Mouse (Mus musculus): ENCODE measurements around the gene Retreg1. TPM values are rescaled to one million over a fixed set of nuclear protein-coding genes. Genes with fewer than 3 reads are reported as not detected.

Retreg1 gene
- polyA plus RNA-seq, 1 experiment from 2014 or later: 4.2 TPM

DNA sequence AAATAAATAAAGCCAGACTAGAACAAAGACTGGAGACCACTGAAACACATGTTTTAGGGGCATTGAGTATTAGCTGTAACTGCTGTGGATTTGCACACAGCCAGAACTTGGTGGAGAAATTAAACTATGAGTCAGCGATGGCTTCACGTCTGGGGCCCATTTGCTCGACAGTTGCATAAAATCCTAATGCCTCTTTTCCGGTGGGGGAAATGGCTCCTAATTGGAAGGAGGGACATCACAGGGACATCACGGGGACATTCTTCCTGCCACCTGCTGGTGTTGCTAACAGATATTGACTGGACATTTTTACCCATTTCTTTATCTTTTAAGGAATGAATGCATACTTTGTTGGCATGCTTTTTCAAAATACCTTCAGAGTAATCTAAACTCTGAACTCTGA is 26.1 kb downstream of the Retreg1 start:
- no peak for DNase-seq (ENCODE audit: low spot score, missing footprints)
- Histone ChIP-seq H3K36me3 (ENCODE audit: control insufficient read depth, insufficient read depth, low read length) (no peaks in the 10 kb centered on the region), H3K9ac (ENCODE audit: low read length) (no peak overlapping the region), H3K27ac (ENCODE audit: low read depth, low read length) (no peak overlapping the region), H3K4me2 (no peak overlapping the region), H3K27me3 (ENCODE audit: control insufficient read depth, insufficient read depth, low read length) (no peaks in the 10 kb centered on the region), H3K4me3 (ENCODE audit: low read depth, low read length) (no peak overlapping the region), H3K4me1 (ENCODE audit: control insufficient read depth, insufficient read depth, low read length) (no peaks in the 10 kb centered on the region), H3K9me3 (ENCODE audit: control insufficient read depth, low read length) (no peaks in the 10 kb centered on the region)
- WGBS: 75% methylated on average over 5 of the region's 5 CpGs
- ATAC-seq (ENCODE audit: low FRiP score): no peak

DNA sequence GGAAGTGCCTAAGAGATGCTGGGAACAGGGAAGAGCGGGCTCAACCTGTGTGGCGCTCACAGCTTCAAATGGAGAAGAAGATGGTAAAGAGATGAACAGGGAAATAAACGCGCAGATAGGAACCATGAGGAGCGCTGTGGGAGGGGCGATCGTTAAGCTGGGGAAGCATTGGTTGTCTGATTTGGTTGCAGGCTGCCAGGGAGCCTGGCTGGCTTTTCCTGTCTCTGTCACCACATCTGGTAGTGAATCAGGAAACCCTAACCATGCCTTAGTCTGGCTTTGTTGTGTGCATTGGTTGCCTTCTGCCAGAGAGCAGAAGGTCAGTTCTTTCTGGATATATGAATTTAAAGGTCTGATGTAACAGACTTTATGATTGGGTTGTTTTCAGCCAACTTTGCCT is 28.5 kb downstream of the Retreg1 start:
- Histone ChIP-seq H3K9ac (ENCODE audit: low read length) (no peak overlapping the region), H3K4me1 (ENCODE audit: control insufficient read depth, insufficient read depth, low read length) (no peaks in the 10 kb centered on the region), H3K36me3 (ENCODE audit: control insufficient read depth, insufficient read depth, low read length) (no peaks in the 10 kb centered on the region), H3K27me3 (ENCODE audit: control insufficient read depth, insufficient read depth, low read length) (no peaks in the 10 kb centered on the region), H3K9me3 (ENCODE audit: control insufficient read depth, low read length) (no peaks in the 10 kb centered on the region), H3K4me3 (ENCODE audit: low read depth, low read length) (no peak overlapping the region), H3K4me2 (no peak overlapping the region), H3K27ac (ENCODE audit: low read depth, low read length) (no peak overlapping the region)
- 95% methylated on average over 7 of the region's 7 CpGs for WGBS
- no peak for DNase-seq (ENCODE audit: low spot score, missing footprints)
- ATAC-seq (ENCODE audit: low FRiP score): no peak

DNA sequence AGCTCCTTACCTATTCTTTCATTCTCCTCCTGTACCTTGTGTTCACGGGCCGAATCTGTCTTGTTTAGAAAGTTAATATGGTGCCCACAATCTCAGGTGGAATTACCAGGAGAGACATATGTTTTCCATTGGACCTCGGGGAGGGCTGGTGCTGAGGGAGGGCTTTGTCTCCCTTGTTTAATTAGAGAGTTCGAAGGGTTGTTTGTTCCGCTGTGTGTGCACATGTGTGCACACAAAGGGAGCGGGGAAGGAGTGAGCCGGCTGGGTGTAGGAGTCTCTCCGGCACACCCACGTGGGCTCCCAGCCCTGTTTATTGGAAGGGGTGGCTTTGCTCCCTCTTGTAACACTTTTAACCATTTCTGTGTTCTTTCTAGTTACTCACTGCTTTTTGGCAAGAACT is 29.1 kb downstream of the Retreg1 start:
- Histone ChIP-seq H3K4me3 (ENCODE audit: low read depth, low read length) (no peak overlapping the region), H3K36me3 (ENCODE audit: control insufficient read depth, insufficient read depth, low read length) (no peaks in the 10 kb centered on the region), H3K27ac (ENCODE audit: low read depth, low read length) (no peak overlapping the region), H3K9me3 (ENCODE audit: control insufficient read depth, low read length) (no peaks in the 10 kb centered on the region), H3K27me3 (ENCODE audit: control insufficient read depth, insufficient read depth, low read length) (no peaks in the 10 kb centered on the region), H3K4me2 (no peak overlapping the region), H3K9ac (ENCODE audit: low read length) (no peak overlapping the region), H3K4me1 (ENCODE audit: control insufficient read depth, insufficient read depth, low read length) (peaks cover 5% of the 10 kb centered on the region; the same call in 1 of the 2 replicates)
- ATAC-seq (ENCODE audit: low FRiP score) (no peak), DNase-seq (ENCODE audit: low spot score, missing footprints) (no peak)
- 72% methylated on average over 9 of the region's 9 CpGs for WGBS

DNA sequence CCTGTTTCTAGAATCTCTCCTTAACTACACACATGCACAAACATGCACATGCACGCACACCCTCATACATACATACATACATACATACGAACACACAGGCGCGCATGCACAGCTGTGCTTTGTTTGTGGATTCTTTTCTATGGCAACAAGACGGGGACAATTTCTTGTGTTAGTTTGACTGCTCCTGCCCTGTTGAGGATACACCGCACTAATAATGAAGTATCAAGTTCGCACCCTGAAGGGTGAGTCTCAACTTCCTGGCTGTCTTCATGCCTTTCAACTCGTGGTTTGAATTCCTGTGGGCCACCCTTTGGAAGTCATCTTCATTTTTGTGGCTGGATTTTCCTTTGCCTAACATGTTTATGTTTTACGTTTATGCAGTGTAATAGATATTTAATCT is 29.7 kb downstream of the Retreg1 start:
- Histone ChIP-seq H3K4me2 (no peak overlapping the region), H3K9me3 (ENCODE audit: control insufficient read depth, low read length) (no peaks in the 10 kb centered on the region), H3K9ac (ENCODE audit: low read length) (no peak overlapping the region), H3K4me1 (ENCODE audit: control insufficient read depth, insufficient read depth, low read length) (peaks cover 7% of the 10 kb centered on the region), H3K4me3 (ENCODE audit: low read depth, low read length) (no peak overlapping the region), H3K27ac (ENCODE audit: low read depth, low read length) (no peak overlapping the region), H3K27me3 (ENCODE audit: control insufficient read depth, insufficient read depth, low read length) (no peaks in the 10 kb centered on the region), H3K36me3 (ENCODE audit: control insufficient read depth, insufficient read depth, low read length) (no peaks in the 10 kb centered on the region)
- ATAC-seq (ENCODE audit: low FRiP score): no peak
- 87% methylated on average over 9 of the region's 9 CpGs for WGBS
- DNase-seq (ENCODE audit: low spot score, missing footprints): no peak

DNA sequence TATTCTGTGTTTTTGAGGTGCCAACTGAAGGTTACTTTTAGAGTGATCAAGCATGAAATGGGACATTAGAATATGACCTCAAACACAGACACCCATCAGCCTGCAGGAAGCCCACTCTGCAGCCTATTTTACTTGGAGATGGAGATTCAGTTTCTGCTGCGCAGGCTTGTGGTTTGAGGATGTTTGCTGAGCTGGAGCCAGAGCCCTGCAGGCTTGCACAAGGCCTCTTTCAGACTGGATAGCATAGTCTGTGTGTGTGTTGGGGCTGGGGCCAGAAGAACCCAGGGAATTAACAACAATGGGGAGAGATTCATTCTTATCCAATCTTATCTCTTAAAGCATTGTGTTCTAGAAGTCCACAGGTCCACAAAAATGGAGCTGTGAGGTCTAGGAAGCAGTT is 30.6 kb downstream of the Retreg1 start:
- no peak overlapping the region for H3K4me3 ChIP-seq (ENCODE audit: low read depth, low read length)
- H3K36me3 ChIP-seq (ENCODE audit: control insufficient read depth, insufficient read depth, low read length): no peaks in the 10 kb centered on the region
- no peaks in the 10 kb centered on the region for H3K27me3 ChIP-seq (ENCODE audit: control insufficient read depth, insufficient read depth, low read length)
- WGBS: 85% methylated on average over 1 of the region's 1 CpGs
- H3K27ac ChIP-seq (ENCODE audit: low read depth, low read length): no peak overlapping the region
- H3K9me3 ChIP-seq (ENCODE audit: control insufficient read depth, low read length): no peaks in the 10 kb centered on the region
- H3K4me1 ChIP-seq (ENCODE audit: control insufficient read depth, insufficient read depth, low read length): peaks cover 10% of the 10 kb centered on the region
- DNase-seq (ENCODE audit: low spot score, missing footprints) (no peak), ATAC-seq (ENCODE audit: low FRiP score) (no peak)
- H3K9ac ChIP-seq (ENCODE audit: low read length): no peak overlapping the region
- H3K4me2 ChIP-seq: no peak overlapping the region

DNA sequence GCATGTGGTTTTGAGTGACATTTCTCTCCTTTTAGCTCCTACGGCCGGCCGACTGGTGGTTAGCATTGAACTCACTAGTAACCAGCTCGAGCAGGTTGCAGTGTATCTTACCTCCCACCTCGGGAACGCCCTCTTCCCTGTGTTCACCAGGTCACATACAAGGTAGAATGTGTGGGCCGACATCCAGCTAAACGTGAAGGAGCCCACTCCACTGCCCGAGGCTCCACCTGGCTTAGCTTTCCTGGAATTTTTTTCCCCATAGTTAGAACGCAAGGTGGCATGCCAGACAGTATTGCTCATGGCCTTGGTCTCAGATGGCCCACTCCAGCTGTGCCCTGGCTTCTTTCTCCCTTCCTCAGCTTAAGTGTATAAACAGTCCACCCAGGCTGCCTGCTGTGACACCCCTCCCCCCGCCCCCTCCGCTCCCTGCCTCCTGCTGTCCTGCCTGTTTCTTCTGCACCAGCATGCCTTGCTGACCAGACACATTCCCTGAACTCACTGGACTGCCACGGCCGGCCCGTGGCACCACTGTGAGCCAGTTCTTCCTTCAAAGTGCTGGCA is 33.7 kb downstream of the Retreg1 start:
- H3K4me3 ChIP-seq (ENCODE audit: low read depth, low read length): no peak overlapping the region
- H3K27me3 ChIP-seq (ENCODE audit: control insufficient read depth, insufficient read depth, low read length): no peaks in the 10 kb centered on the region
- WGBS: 53% methylated on average over 15 of the region's 15 CpGs
- peaks cover 10% of the 10 kb centered on the region for H3K4me1 ChIP-seq (ENCODE audit: control insufficient read depth, insufficient read depth, low read length)
- no peak overlapping the region for H3K9ac ChIP-seq (ENCODE audit: low read length)
- no peak overlapping the region for H3K4me2 ChIP-seq
- H3K27ac ChIP-seq (ENCODE audit: low read depth, low read length): no peak overlapping the region
- ATAC-seq (ENCODE audit: low FRiP score): peak; percentile 47; the same call in 1 of the 2 replicates
- H3K9me3 ChIP-seq (ENCODE audit: control insufficient read depth, low read length): no peaks in the 10 kb centered on the region
- no peak for DNase-seq (ENCODE audit: low spot score, missing footprints)
- H3K36me3 ChIP-seq (ENCODE audit: control insufficient read depth, insufficient read depth, low read length): no peaks in the 10 kb centered on the region

DNA sequence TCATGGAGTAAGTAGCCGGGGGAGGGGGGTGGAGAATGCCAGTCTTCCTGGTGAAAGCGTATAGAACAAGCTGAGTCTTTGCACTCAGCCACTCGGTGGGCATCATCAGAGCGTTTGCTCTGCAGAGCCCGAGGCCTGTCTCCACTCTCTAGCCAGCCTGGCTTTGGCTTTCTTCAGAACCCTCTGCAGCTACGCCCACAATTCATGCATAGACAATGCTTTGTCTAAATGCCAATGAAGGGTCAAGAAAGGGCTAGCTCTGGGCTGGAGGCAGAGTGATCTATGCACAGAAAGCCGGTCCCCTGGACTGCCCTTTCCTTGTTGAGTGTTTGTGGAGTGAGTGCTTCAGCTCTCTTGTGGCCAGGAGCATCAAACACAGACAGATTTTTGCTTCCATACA is 34.8 kb downstream of the Retreg1 start:
- Histone ChIP-seq H3K9me3 (ENCODE audit: control insufficient read depth, low read length) (no peaks in the 10 kb centered on the region), H3K27me3 (ENCODE audit: control insufficient read depth, insufficient read depth, low read length) (no peaks in the 10 kb centered on the region), H3K27ac (ENCODE audit: low read depth, low read length) (no peak overlapping the region), H3K4me3 (ENCODE audit: low read depth, low read length) (no peak overlapping the region), H3K9ac (ENCODE audit: low read length) (no peak overlapping the region), H3K36me3 (ENCODE audit: control insufficient read depth, insufficient read depth, low read length) (no peaks in the 10 kb centered on the region), H3K4me1 (ENCODE audit: control insufficient read depth, insufficient read depth, low read length) (peaks cover 10% of the 10 kb centered on the region), H3K4me2 (no peak overlapping the region)
- DNase-seq (ENCODE audit: low spot score, missing footprints) (no peak), ATAC-seq (ENCODE audit: low FRiP score) (0 out of 2 replicates have a peak, but pooled peaks have one; percentile 33)
- WGBS: 29% methylated on average over 7 of the region's 7 CpGs

DNA sequence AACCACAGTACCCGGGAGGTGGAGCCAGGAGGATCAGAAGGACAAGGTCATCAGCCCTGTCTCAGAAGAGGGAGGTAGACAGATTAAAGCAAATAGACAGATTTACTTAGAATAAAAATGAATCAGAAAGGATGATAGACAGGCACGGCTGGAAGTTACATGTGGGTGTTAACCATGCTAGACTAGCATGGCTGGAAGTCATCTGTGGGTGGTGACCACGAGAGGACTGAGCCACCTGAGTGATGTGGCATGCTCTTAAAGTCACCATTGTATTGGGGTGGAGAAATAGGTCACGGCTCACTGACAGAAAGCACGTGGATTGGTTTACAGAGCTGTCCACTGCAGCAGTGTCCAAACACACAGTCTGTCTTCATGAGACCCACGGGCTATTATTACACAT is 36.2 kb downstream of the Retreg1 start:
- H3K4me1 ChIP-seq (ENCODE audit: control insufficient read depth, insufficient read depth, low read length): peaks cover 10% of the 10 kb centered on the region
- H3K9ac ChIP-seq (ENCODE audit: low read length): no peak overlapping the region
- no peaks in the 10 kb centered on the region for H3K27me3 ChIP-seq (ENCODE audit: control insufficient read depth, insufficient read depth, low read length)
- no peak overlapping the region for H3K27ac ChIP-seq (ENCODE audit: low read depth, low read length)
- ATAC-seq (ENCODE audit: low FRiP score): no peak
- WGBS: 90% methylated on average over 6 of the region's 6 CpGs
- no peak overlapping the region for H3K4me2 ChIP-seq
- H3K9me3 ChIP-seq (ENCODE audit: control insufficient read depth, low read length): no peaks in the 10 kb centered on the region
- H3K36me3 ChIP-seq (ENCODE audit: control insufficient read depth, insufficient read depth, low read length): no peaks in the 10 kb centered on the region
- DNase-seq (ENCODE audit: low spot score, missing footprints): no peak
- no peak overlapping the region for H3K4me3 ChIP-seq (ENCODE audit: low read depth, low read length)

DNA sequence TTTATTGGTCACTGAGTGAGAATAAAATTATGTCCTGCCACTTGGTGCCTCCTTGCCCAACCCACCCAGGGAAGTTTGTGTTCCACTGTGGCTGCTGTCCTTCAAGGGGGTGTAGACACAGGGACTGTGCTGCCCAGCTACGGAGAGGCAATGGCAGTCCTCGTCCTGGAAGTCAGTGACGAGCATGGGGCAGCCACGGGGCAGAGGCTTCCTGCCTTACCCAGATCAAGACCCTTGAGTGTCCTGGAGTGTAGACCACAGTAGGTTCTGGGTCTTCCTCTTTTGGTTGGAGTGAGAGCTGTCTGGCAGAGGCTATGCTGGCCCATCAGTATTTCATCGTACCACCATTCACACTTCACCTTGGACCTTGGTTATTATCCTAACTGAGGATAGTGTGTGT is 37.2 kb downstream of the Retreg1 start:
- WGBS: 88% methylated on average over 5 of the region's 5 CpGs
- Histone ChIP-seq H3K36me3 (ENCODE audit: control insufficient read depth, insufficient read depth, low read length) (no peaks in the 10 kb centered on the region), H3K27ac (ENCODE audit: low read depth, low read length) (no peak overlapping the region), H3K4me2 (no peak overlapping the region), H3K27me3 (ENCODE audit: control insufficient read depth, insufficient read depth, low read length) (no peaks in the 10 kb centered on the region), H3K4me3 (ENCODE audit: low read depth, low read length) (no peak overlapping the region), H3K4me1 (ENCODE audit: control insufficient read depth, insufficient read depth, low read length) (peaks cover 10% of the 10 kb centered on the region), H3K9me3 (ENCODE audit: control insufficient read depth, low read length) (no peaks in the 10 kb centered on the region), H3K9ac (ENCODE audit: low read length) (no peak overlapping the region)
- DNase-seq (ENCODE audit: low spot score, missing footprints): no peak
- no peak for ATAC-seq (ENCODE audit: low FRiP score)

All from midbrain, embryonic 11.5 days (tissue).